Mouse (Mus musculus): Measurements from ENCODE around the gene 1700025C18Rik. TPM values are rescaled to one million over a fixed set of nuclear protein-coding genes. Genes with fewer than 3 reads are reported as not detected.

Gene 1700025C18Rik
- polyA plus RNA-seq, 1 experiment from 2014 or later, result not detected

DNA sequence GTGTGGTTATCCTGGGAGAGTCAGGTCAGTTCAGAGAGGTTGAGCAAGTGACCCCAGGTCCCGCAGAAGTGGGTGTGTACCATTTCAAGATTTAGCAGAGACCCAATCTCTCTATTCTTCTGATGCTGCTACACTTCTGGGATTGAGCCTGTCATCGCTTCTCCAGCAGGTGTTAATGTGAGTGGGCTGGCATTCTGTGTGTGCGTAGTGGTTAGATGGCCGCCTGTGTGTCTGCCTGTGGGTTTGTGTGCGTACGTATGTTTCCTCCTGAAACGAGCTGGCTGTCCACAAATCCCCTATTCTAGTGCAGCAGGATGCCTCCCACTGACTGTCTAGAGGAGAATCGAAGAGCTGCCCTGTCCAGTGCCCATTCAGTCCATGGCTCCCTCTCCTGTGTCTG is 12.5 kb downstream of the 1700025C18Rik start:
- no peak overlapping the region for H3K4me3 ChIP-seq
- no peak for ATAC-seq (ENCODE audit: insufficient number of reproducible peaks, insufficient read depth, low FRiP score, low TSS enrichment, low read depth)
- WGBS, result 71% methylated on average over 8 of the region's 8 CpGs
- peaks cover 85% of the 10 kb centered on the region for H3K27me3 ChIP-seq
- H3K4me2 ChIP-seq, result no peak overlapping the region
- H3K36me3 ChIP-seq, result no peaks in the 10 kb centered on the region
- no peak overlapping the region for H3K9ac ChIP-seq
- no peaks in the 10 kb centered on the region; the same call in 1 of the 2 replicates for H3K4me1 ChIP-seq
- no peak overlapping the region for H3K27ac ChIP-seq
- H3K9me3 ChIP-seq, result no peaks in the 10 kb centered on the region

GRCm38 (mm10) chr2:165077055-165077454 is 13.5 kb downstream of the 1700025C18Rik start:
- 9% methylated on average over 9 of the region's 9 CpGs for WGBS
- H3K4me1 ChIP-seq, result no peaks in the 10 kb centered on the region; the same call in 1 of the 2 replicates
- H3K4me3 ChIP-seq, result no peak overlapping the region
- no peaks in the 10 kb centered on the region for H3K9me3 ChIP-seq
- H3K9ac ChIP-seq, result no peak overlapping the region
- no peak overlapping the region for H3K4me2 ChIP-seq
- ATAC-seq (ENCODE audit: insufficient number of reproducible peaks, insufficient read depth, low FRiP score, low TSS enrichment, low read depth), result no peak
- no peak overlapping the region for H3K27ac ChIP-seq
- no peaks in the 10 kb centered on the region for H3K36me3 ChIP-seq
- H3K27me3 ChIP-seq, result peaks cover 93% of the 10 kb centered on the region

GRCm38 (mm10) chr2:165074937-165075336 is 15.6 kb downstream of the 1700025C18Rik start:
- Histone ChIP-seq H3K4me3 (no peak overlapping the region), H3K27ac (no peak overlapping the region), H3K9me3 (no peaks in the 10 kb centered on the region), H3K36me3 (no peaks in the 10 kb centered on the region), H3K27me3 (peaks cover 93% of the 10 kb centered on the region), H3K4me1 (peaks cover 6% of the 10 kb centered on the region), H3K4me2 (no peak overlapping the region), H3K9ac (no peak overlapping the region)
- WGBS, result 38% methylated on average over 2 of the region's 2 CpGs
- ATAC-seq (ENCODE audit: insufficient number of reproducible peaks, insufficient read depth, low FRiP score, low TSS enrichment, low read depth), result no peak

GRCm38 (mm10) chr2:165074081-165074884 is 16.3 kb downstream of the 1700025C18Rik start:
- WGBS, result 52% methylated on average over 11 of the region's 11 CpGs

DNA sequence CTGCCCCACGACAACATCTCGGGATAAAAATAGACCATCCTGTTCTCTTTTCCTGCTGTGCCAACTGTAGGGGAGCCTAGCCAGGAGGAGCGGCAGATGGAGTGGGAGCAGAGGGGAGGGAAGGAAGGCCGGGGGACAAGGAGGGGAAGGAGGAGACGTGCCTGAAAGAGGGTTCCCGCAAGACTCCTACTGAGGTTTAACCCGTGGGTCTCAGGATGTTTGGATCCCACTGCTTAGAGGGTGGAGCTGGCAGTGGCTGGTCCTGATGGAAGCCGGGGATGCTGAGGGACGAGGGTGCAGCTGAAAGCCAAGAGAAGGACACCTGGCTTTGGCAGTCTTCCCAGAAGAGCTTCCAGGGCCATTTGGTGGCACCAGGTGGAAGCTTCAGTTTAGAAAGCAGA is 17.2 kb downstream of the 1700025C18Rik start:
- Histone ChIP-seq H3K9ac (peak overlapping the region; percentile 16; the same call in 1 of the 2 replicates), H3K27me3 (peaks cover 77% of the 10 kb centered on the region), H3K9me3 (no peaks in the 10 kb centered on the region), H3K36me3 (no peaks in the 10 kb centered on the region), H3K4me1 (peaks cover 9% of the 10 kb centered on the region), H3K4me2 (no peak overlapping the region), H3K4me3 (no peak overlapping the region), H3K27ac (no peak overlapping the region)
- WGBS, result 27% methylated on average over 9 of the region's 9 CpGs
- ATAC-seq (ENCODE audit: insufficient number of reproducible peaks, insufficient read depth, low FRiP score, low TSS enrichment, low read depth), result no peak

More at GRCm38 (mm10) chr2:165074081-165074884, 16.3 kb downstream of the 1700025C18Rik start:
- no peak overlapping the region for H3K4me2 ChIP-seq
- no peak overlapping the region for H3K9ac ChIP-seq
- H3K4me1 ChIP-seq, result peaks cover 9% of the 10 kb centered on the region
- H3K27ac ChIP-seq, result no peak overlapping the region
- H3K27me3 ChIP-seq, result peaks cover 86% of the 10 kb centered on the region
- no peaks in the 10 kb centered on the region for H3K9me3 ChIP-seq
- H3K36me3 ChIP-seq, result no peaks in the 10 kb centered on the region
- no peak overlapping the region for H3K4me3 ChIP-seq
- ATAC-seq (ENCODE audit: insufficient number of reproducible peaks, insufficient read depth, low FRiP score, low TSS enrichment, low read depth), result no peak

GRCm38 (mm10) chr2:165070096-165070816 is 20.3 kb downstream of the 1700025C18Rik start:
- no peak overlapping the region for H3K9ac ChIP-seq
- peak overlapping the region; percentile 40 for H3K4me2 ChIP-seq
- WGBS, result 21% methylated on average over 23 of the region's 23 CpGs
- ATAC-seq (ENCODE audit: insufficient number of reproducible peaks, insufficient read depth, low FRiP score, low TSS enrichment, low read depth), result 0 out of 2 replicates have a peak, but pooled peaks have one; percentile 28
- H3K4me1 ChIP-seq, result peaks cover 9% of the 10 kb centered on the region
- H3K9me3 ChIP-seq, result no peaks in the 10 kb centered on the region
- H3K36me3 ChIP-seq, result no peaks in the 10 kb centered on the region
- no peak overlapping the region for H3K27ac ChIP-seq
- no peak overlapping the region for H3K4me3 ChIP-seq
- H3K27me3 ChIP-seq, result peaks cover 53% of the 10 kb centered on the region

DNA sequence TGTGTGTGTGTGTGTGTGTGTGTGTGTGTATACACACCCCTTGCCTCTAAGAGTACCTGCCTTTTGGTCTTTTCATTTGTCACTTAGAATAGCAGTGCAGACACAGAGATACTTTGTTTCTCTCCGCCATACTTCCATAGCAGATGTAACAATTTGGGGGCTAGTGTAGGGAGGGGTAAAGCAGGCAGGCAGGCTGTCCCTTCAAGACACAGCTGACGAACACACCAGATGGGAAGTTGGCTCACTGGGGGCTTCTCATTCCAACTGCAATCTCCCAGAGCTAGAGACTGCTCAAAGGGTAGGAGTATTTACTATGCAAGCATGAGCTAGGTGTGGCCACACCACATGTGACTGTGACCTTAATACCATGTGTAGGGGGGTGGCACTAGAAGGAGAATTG is 21.7 kb downstream of the 1700025C18Rik start:
- H3K4me2 ChIP-seq, result no peak overlapping the region
- no peak for ATAC-seq (ENCODE audit: insufficient number of reproducible peaks, insufficient read depth, low FRiP score, low TSS enrichment, low read depth)
- H3K36me3 ChIP-seq, result no peaks in the 10 kb centered on the region
- H3K27ac ChIP-seq, result no peak overlapping the region
- no peaks in the 10 kb centered on the region for H3K9me3 ChIP-seq
- H3K27me3 ChIP-seq, result peaks cover 39% of the 10 kb centered on the region
- WGBS, result 53% methylated on average over 2 of the region's 2 CpGs
- H3K9ac ChIP-seq, result no peak overlapping the region
- peaks cover 9% of the 10 kb centered on the region for H3K4me1 ChIP-seq
- no peak overlapping the region for H3K4me3 ChIP-seq

DNA sequence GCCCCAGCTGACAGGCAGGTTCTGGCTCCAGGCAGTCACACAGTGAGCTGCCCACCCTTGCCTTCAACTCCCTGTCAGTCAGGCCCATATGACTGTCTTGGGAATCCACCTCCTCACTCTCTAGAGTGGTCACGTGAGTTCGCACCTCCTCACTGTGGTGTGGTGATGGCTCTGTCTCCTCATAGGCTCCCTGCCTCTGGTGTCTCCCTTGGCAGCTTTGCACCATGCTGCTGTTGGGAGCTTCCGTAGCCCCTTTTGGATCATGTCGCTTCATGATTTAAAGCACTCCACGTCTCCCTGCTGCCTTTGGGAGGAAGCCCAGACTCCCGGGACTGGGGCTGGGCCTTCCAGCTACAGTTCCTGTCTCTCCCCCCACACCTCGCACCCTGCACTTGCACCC is 26.1 kb downstream of the 1700025C18Rik start:
- WGBS, result 66% methylated on average over 7 of the region's 7 CpGs
- ATAC-seq (ENCODE audit: insufficient number of reproducible peaks, insufficient read depth, low FRiP score, low TSS enrichment, low read depth), result no peak
- H3K9me3 ChIP-seq, result no peaks in the 10 kb centered on the region

DNA sequence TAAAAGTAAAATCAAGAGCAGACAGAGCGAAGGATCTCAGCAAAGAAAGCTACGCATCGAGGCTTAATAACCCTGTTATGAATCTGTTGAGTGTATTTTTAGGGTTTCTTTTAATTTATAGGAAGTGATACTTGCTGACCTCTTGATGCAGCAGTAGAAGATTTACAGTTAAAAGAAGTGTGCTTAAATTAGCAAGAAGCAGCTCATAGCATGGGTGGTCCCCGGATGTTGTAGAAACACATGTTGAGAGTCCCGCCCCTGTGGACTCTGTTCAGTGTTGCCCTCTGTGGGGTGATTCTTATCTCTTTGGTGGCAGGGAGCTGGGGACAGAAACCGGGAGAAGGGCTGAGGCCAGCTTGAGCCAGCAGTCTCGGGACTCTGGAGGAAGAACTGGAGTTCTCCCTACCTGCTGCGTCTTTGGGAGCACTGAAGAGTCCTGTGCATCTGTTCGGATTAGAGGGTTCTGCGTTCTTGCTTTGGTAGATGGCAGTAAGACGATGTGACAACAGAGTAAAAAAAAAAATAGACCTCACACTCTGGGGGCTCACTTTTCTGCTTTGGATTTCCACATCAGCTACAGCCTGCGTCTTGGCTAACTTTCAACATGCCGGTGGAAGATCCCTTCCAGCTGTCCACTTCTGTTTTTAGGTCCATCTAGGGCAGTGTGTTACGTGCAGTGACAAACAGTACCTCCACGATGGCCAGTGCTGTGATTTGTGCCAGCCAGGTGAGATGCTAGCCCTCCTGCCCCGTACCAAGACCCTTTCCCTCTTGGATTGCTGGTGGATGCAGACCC is 28.7 kb downstream of the 1700025C18Rik start:
- no peak overlapping the region for H3K9ac ChIP-seq
- H3K4me3 ChIP-seq, result no peak overlapping the region
- no peaks in the 10 kb centered on the region for H3K36me3 ChIP-seq
- no peaks in the 10 kb centered on the region for H3K9me3 ChIP-seq
- H3K4me2 ChIP-seq, result no peak overlapping the region
- 0 out of 2 replicates have a peak, but pooled peaks cover 11% of the 10 kb centered on the region for H3K27me3 ChIP-seq
- ATAC-seq (ENCODE audit: insufficient number of reproducible peaks, insufficient read depth, low FRiP score, low TSS enrichment, low read depth), result no peak
- WGBS, result 77% methylated on average over 16 of the region's 16 CpGs
- H3K27ac ChIP-seq, result no peak overlapping the region
- H3K4me1 ChIP-seq, result peaks cover 6% of the 10 kb centered on the region

More for the DNA sequence above, 26.1 kb downstream of the 1700025C18Rik start:
- Histone ChIP-seq H3K27me3 (peaks cover 7% of the 10 kb centered on the region; the same call in 1 of the 2 replicates), H3K4me1 (no peaks in the 10 kb centered on the region), H3K4me2 (no peak overlapping the region), H3K9ac (no peak overlapping the region), H3K36me3 (no peaks in the 10 kb centered on the region), H3K4me3 (no peak overlapping the region), H3K27ac (no peak overlapping the region)

DNA sequence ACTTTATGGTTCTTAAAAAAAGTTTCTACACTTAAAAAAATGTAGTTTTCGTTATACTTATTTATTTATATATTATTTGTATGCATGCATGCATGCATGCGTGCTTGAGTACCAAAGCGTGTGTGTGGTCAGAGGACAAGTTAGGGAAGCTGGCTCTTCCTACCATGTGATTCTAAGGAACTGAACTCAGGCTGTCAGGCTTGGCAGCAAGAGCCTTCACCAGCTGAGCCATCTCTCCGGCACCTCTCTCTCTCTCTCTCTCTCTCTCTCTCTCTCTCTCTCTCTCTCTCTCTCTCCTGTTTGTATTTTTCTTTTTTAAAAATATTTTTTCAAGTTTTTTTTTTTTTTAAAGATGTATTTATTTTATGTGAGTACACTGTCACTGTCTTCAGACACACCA is 30.6 kb downstream of the 1700025C18Rik start:
- no peak for ATAC-seq (ENCODE audit: insufficient number of reproducible peaks, insufficient read depth, low FRiP score, low TSS enrichment, low read depth)
- Histone ChIP-seq H3K4me1 (peaks cover 19% of the 10 kb centered on the region), H3K9me3 (no peaks in the 10 kb centered on the region), H3K27ac (no peak overlapping the region), H3K9ac (no peak overlapping the region), H3K4me3 (no peak overlapping the region), H3K4me2 (no peak overlapping the region), H3K36me3 (no peaks in the 10 kb centered on the region), H3K27me3 (peaks cover 20% of the 10 kb centered on the region)
- 94% methylated on average over 4 of the region's 4 CpGs for WGBS

- Histone ChIP-seq H3K4me3 (0 out of 2 replicates have a peak overlapping the region, but pooled peaks have one; percentile 1), H3K9ac (no peak overlapping the region), H3K36me3 (no peaks in the 10 kb centered on the region), H3K27me3 (peaks cover 23% of the 10 kb centered on the region), H3K4me1 (peaks cover 25% of the 10 kb centered on the region), H3K4me2 (peak overlapping the region; percentile 59), H3K27ac (no peak overlapping the region), H3K9me3 (no peaks in the 10 kb centered on the region)
- ATAC-seq (ENCODE audit: insufficient number of reproducible peaks, insufficient read depth, low FRiP score, low TSS enrichment, low read depth), result no peak
- WGBS, result 71% methylated on average over 14 of the region's 14 CpGs
These were observed 34.0 kb downstream of the 1700025C18Rik start for GRCm38 (mm10) chr2:165056377-165057085.

Measured in embryonic facial prominence, embryonic 13.5 days (tissue).